ENCODE assay signal across 8 mouse cellular contexts in genomic region chr19:8662337-8662736, GRCm38 (mm10). TPM values are rescaled to one million over a fixed set of nuclear protein-coding genes. Genes with fewer than 3 reads are reported as not detected.
DNase-seq lines count a peak whose midpoint lies in the region; ATAC-seq and TF ChIP-seq lines count a peak whose summit lies in the region.

No protein-coding gene starts in this region.

- H3K27me3 ChIP-seq in forebrain, embryonic 13.5 days: peaks cover 3% of the 10 kb centered on the region; the same call in 1 of the 2 replicates
- no peaks in the 10 kb centered on the region for H3K27me3 ChIP-seq in hindbrain, embryonic 14.5 days (ENCODE audit: control insufficient read depth, insufficient read depth, low read length)
- H3K27me3 ChIP-seq in lung, postnatal 0 days (replicated peaks; ENCODE audit: insufficient read depth, low read length): no peaks in the 10 kb centered on the region

- peak; percentile 73 for TF ChIP-seq CTCF in lung, postnatal 0 days (IDR thresholded peaks at IDR 0.05)

- H3K4me2 ChIP-seq in forebrain, embryonic 13.5 days: peak overlapping the region; percentile 86
- H3K4me2 ChIP-seq in hindbrain, embryonic 14.5 days (replicated peaks): peak overlapping the region; percentile 68
- H3K4me2 ChIP-seq in lung, postnatal 0 days (replicated peaks; ENCODE audit: low read depth, low read length): peak overlapping the region; percentile 87

- DNase-seq in ES-E14 (ENCODE audit: low read depth, low spot score): peak; percentile 65
- peak; percentile 52 to 74 for DNase-seq in adrenal gland, postnatal 36 days
- DNase-seq in hindbrain, embryonic 14.5 days (ENCODE audit: low spot score): peak; percentile 72
- DNase-seq in layer of hippocampus, postnatal 25 days (ENCODE audit: extremely low spot score in 1 of 2, low spot score in 1 of 2): peak; percentile 74 to 77
- DNase-seq in lung, postnatal 0 days (ENCODE audit: low spot score): peak; percentile 62
- peak; percentile 41 for DNase-seq in retina, postnatal 7 days (ENCODE audit: low read depth, low spot score)

- peak; percentile 52 for ATAC-seq in forebrain, embryonic 13.5 days
- peak; percentile 69 for ATAC-seq in hindbrain, embryonic 14.5 days (ENCODE audit: low FRiP score)
- peak; percentile 61 for ATAC-seq in lung, postnatal 0 days
- ATAC-seq in inflammation-experienced regulatory T-cells, adult 6 months: no peak

- H3K36me3 ChIP-seq in ES-E14 (ENCODE audit: control insufficient read depth, insufficient read depth, low read length, poor library complexity, severe bottlenecking): no peaks in the 10 kb centered on the region
- H3K36me3 ChIP-seq in forebrain, embryonic 13.5 days (ENCODE audit: poor library complexity, severe bottlenecking): no peaks in the 10 kb centered on the region
- H3K36me3 ChIP-seq in hindbrain, embryonic 14.5 days (replicated peaks; ENCODE audit: control insufficient read depth, insufficient read depth): no peaks in the 10 kb centered on the region
- H3K36me3 ChIP-seq in lung, postnatal 0 days (ENCODE audit: insufficient read depth, low read length): no peaks in the 10 kb centered on the region

- peaks cover 0 to 5% of the 10 kb centered on the region in 2 experiments; a peak in 1 of 4 replicates for H3K4me1 ChIP-seq in ES-E14 (ENCODE audit: control insufficient read depth in 2 of 2, insufficient read depth in 2 of 2, low read length in 2 of 2, poor library complexity in 1 of 2)
- peaks cover 6% of the 10 kb centered on the region for H3K4me1 ChIP-seq in forebrain, embryonic 13.5 days
- H3K4me1 ChIP-seq in hindbrain, embryonic 14.5 days (replicated peaks; ENCODE audit: control insufficient read depth, insufficient read depth, low read length): no peaks in the 10 kb centered on the region
- H3K4me1 ChIP-seq in lung, postnatal 0 days (ENCODE audit: insufficient read depth, low read depth, low read length): 0 out of 2 replicates have a peak, but pooled peaks cover 4% of the 10 kb centered on the region

- H3K4me3 ChIP-seq in ES-E14 (ENCODE audit: insufficient read depth in 1 of 2, low read depth in 1 of 2, low read length in 2 of 2, poor library complexity in 1 of 2, severe bottlenecking in 1 of 2): peak overlapping the region; percentile 44 to 51; a peak in 2 of 4 replicates
- H3K4me3 ChIP-seq in forebrain, embryonic 13.5 days: peak overlapping the region; percentile 46
- H3K4me3 ChIP-seq in hindbrain, embryonic 14.5 days (replicated peaks; ENCODE audit: low read length): peak overlapping the region; percentile 36
- peak overlapping the region; percentile 36; the same call in 1 of the 2 replicates for H3K4me3 ChIP-seq in lung, postnatal 0 days (ENCODE audit: low read depth, low read length)

- in situ Hi-C loops in ES-E14 (cut with MboI; ENCODE audit: low sequenced_read_pairs in 2 of 2, unreplicated experiment in 2 of 2): no loop called here

- H3K27ac ChIP-seq in ES-E14 (ENCODE audit: insufficient read depth, low read depth, low read length, poor library complexity, severe bottlenecking): no peak overlapping the region
- H3K27ac ChIP-seq in forebrain, embryonic 13.5 days: no peak overlapping the region; the same call in 1 of the 2 replicates
- no peak overlapping the region for H3K27ac ChIP-seq in hindbrain, embryonic 14.5 days
- H3K27ac ChIP-seq in lung, postnatal 0 days (ENCODE audit: low read length): no peak overlapping the region

- TF ChIP-seq EP300 in lung, postnatal 0 days (IDR thresholded peaks at IDR 0.05): no peak

- 2% methylated on average over 11 of the region's 11 CpGs for WGBS in forebrain, embryonic 13.5 days
- WGBS in hindbrain, embryonic 14.5 days: 1% methylated on average over 11 of the region's 11 CpGs
- 3% methylated on average over 11 of the region's 11 CpGs for WGBS in lung, postnatal 0 days

- no peak overlapping the region for H3K9ac ChIP-seq in ES-E14 (ENCODE audit: insufficient read depth, low read depth, low read length, poor library complexity, severe bottlenecking)
- peak overlapping the region; percentile 68; the same call in 1 of the 2 replicates for H3K9ac ChIP-seq in forebrain, embryonic 13.5 days
- H3K9ac ChIP-seq in hindbrain, embryonic 14.5 days: peak overlapping the region; percentile 60
- no peak overlapping the region for H3K9ac ChIP-seq in lung, postnatal 0 days (replicated peaks; ENCODE audit: low read depth)

- no peaks in the 10 kb centered on the region for H3K9me3 ChIP-seq in ES-E14 (ENCODE audit: control insufficient read depth, insufficient read depth, low read depth, low read length)
- no peaks in the 10 kb centered on the region for H3K9me3 ChIP-seq in forebrain, embryonic 13.5 days (replicated peaks)
- H3K9me3 ChIP-seq in hindbrain, embryonic 14.5 days (ENCODE audit: control insufficient read depth, low read length): no peaks in the 10 kb centered on the region
- H3K9me3 ChIP-seq in lung, postnatal 0 days (ENCODE audit: low read length): no peaks in the 10 kb centered on the region

TF ChIP-seq in ES-E14, 5 proteins besides CTCF, POLR2A, EP300 and RAD21:
- no peak for TF ChIP-seq ZC3H11A (IDR thresholded peaks at IDR 0.05; ENCODE audit: borderline replicate concordance, low read depth, low read length)
- no peak for TF ChIP-seq ZNF384 (IDR thresholded peaks at IDR 0.05; ENCODE audit: low read depth, low read length)
- no peak for TF ChIP-seq HCFC1 (IDR thresholded peaks at IDR 0.05; ENCODE audit: borderline replicate concordance, insufficient read depth, low read length)
- TF ChIP-seq CHD2 (IDR thresholded peaks at IDR 0.05; ENCODE audit: low read depth, low read length): no peak
- TF ChIP-seq MAFK (IDR thresholded peaks at IDR 0.05; ENCODE audit: insufficient read depth, low read depth, low read length): no peak

RNA-seq across cellular contexts. Expression of gene Chrm1, which starts 1.3 kb away (rescaled TPM):
- 0.04 and 0.11 TPM in 2 replicates for total RNA-seq in ES-E14 (2012; rRNA removed)
- total RNA-seq in adrenal gland, postnatal 36 days (2021): 1 to 10 TPM; 1.3 TPM
- 0.94 and 1.3 TPM in 2 replicates for polyA plus RNA-seq in forebrain, embryonic 13.5 days (2015; fragmentation: Nextera tagmentation; extraction: Ambion mirVana)
- 0.30 and 0.35 TPM in 2 replicates for polyA plus RNA-seq in hindbrain, embryonic 14.5 days (2014; fragmentation: Nextera tagmentation; extraction: Ambion mirVana)
- total RNA-seq in layer of hippocampus, postnatal 25 days (2021): 100 to 1,000 TPM; 188 to 200 TPM
- 0.14 and 0.21 TPM in 2 replicates for polyA plus RNA-seq in lung, postnatal 0 days (2015; fragmentation: Nextera tagmentation; extraction: Ambion mirVana)
- polyA plus RNA-seq in inflammation-experienced regulatory T-cells, adult 6 months (2017; shearing (Covaris generic)): not detected

RNA-seq across cellular contexts. Expression of gene Slc22a6, which starts 44.5 kb away (rescaled TPM):
- total RNA-seq in ES-E14 (2012; rRNA removed): not detected in 2 replicates
- total RNA-seq in adrenal gland, postnatal 36 days (2021): not detected
- 1.6 and 3.2 TPM in 2 replicates for polyA plus RNA-seq in forebrain, embryonic 13.5 days (2015; fragmentation: Nextera tagmentation; extraction: Ambion mirVana)
- polyA plus RNA-seq in hindbrain, embryonic 14.5 days (2014; fragmentation: Nextera tagmentation; extraction: Ambion mirVana): 3.5 and 3.7 TPM in 2 replicates
- 1 to 10 TPM; 1.5 to 1.6 TPM for total RNA-seq in layer of hippocampus, postnatal 25 days (2021)
- not detected in 2 replicates for polyA plus RNA-seq in lung, postnatal 0 days (2015; fragmentation: Nextera tagmentation; extraction: Ambion mirVana)
- polyA plus RNA-seq in inflammation-experienced regulatory T-cells, adult 6 months (2017; shearing (Covaris generic)): not detected

Comparison
In these comparisons a context has a peak if more than half of its experiments do, and no peak if none do; other contexts are left out.
1. H3K9ac ChIP-seq: peak in forebrain, embryonic 13.5 days (single experiment) and hindbrain, embryonic 14.5 days (single experiment); none in ES-E14 (single experiment) and lung, postnatal 0 days (single experiment).
2. Peak in every context shown above with its lines, with median percentiles within 50 percentile points of each other: DNase-seq, H3K4me3 ChIP-seq and H3K4me2 ChIP-seq.